ENCODE assay signal across 8 mouse cellular contexts in the genomic region with DNA sequence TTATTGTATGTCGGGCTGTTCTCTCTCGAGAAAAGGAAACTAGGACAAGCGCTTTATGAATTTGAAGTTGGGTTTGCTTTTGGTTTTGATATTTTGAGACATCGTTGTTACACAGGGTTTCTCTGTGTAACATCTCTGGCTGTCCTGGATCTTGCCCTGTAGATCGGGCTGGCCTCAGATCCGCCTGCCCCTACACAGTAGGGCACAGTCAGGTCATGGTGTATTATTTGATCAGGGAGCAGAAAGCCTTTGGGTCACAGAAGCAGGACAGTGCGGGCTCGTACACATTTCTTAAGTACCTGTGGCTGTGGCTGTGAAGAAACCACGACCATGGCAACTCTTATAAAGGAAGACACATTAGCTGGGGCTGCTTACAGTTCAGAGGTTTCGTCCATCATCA. TPM values are rescaled to one million over a fixed set of nuclear protein-coding genes. Genes with fewer than 3 reads are reported as not detected.
DNase-seq lines count a peak whose midpoint lies in the region; ATAC-seq and TF ChIP-seq lines count a peak whose summit lies in the region.

No protein-coding gene starts in this region.

- peak overlapping the region; percentile 71 for H3K4me2 ChIP-seq in lung, embryonic 16.5 days (ENCODE audit: low read depth, low read length)
- peak overlapping the region; percentile 52 for H3K4me2 ChIP-seq in limb, embryonic 11.5 days (ENCODE audit: low read depth, severe bottlenecking)

- H3K27me3 ChIP-seq in lung, embryonic 16.5 days (ENCODE audit: control insufficient read depth, insufficient read depth, low read depth, low read length): no peaks in the 10 kb centered on the region
- H3K27me3 ChIP-seq in limb, embryonic 11.5 days (ENCODE audit: control insufficient read depth, insufficient read depth, low read length): no peaks in the 10 kb centered on the region
- no peaks in the 10 kb centered on the region for H3K27me3 ChIP-seq in small intestine, adult 2 months (ENCODE audit: control insufficient read depth, insufficient read depth, low read length)

- DNase-seq in lung, postnatal 25 days (ENCODE audit: low spot score): no peak
- DNase-seq in limb, embryonic 11.5 days (ENCODE audit: low spot score): peak; percentile 20
- DNase-seq in retina, postnatal 1 day: no peak
- DNase-seq in kidney, postnatal 36 days: no peak
- no peak for DNase-seq in thymus, postnatal 4 days

- no peak overlapping the region for H3K27ac ChIP-seq in lung, embryonic 16.5 days (ENCODE audit: low read length)
- H3K27ac ChIP-seq in embryonic fibroblast, embryonic 13.5 days (ENCODE audit: insufficient read depth, low read length): no peak overlapping the region
- H3K27ac ChIP-seq in limb, embryonic 11.5 days (replicated peaks; ENCODE audit: low read depth, low read length): no peak overlapping the region
- no peak overlapping the region for H3K27ac ChIP-seq in small intestine, adult 2 months (ENCODE audit: insufficient read depth, low read depth, low read length)

- no peaks in the 10 kb centered on the region for H3K9me3 ChIP-seq in lung, embryonic 16.5 days (ENCODE audit: control insufficient read depth, low read length)
- no peaks in the 10 kb centered on the region for H3K9me3 ChIP-seq in limb, embryonic 11.5 days (ENCODE audit: control insufficient read depth, low read length)

- no peak for TF ChIP-seq CTCF in embryonic fibroblast, embryonic 13.5 days (IDR thresholded peaks at IDR 0.05; ENCODE audit: borderline replicate concordance, insufficient read depth, low read length)
- no peak for TF ChIP-seq CTCF in small intestine, adult 2 months (IDR thresholded peaks at IDR 0.05; ENCODE audit: extremely low read depth, insufficient read length, insufficient replicate concordance, low read depth, low read length)

- peak overlapping the region; percentile 91 for H3K4me3 ChIP-seq in lung, embryonic 16.5 days (ENCODE audit: low read length)
- peak overlapping the region; percentile 87 for H3K4me3 ChIP-seq in embryonic fibroblast, embryonic 13.5 days (ENCODE audit: insufficient read depth, low read length)
- peak overlapping the region; percentile 79 for H3K4me3 ChIP-seq in limb, embryonic 11.5 days (ENCODE audit: low read depth, low read length)
- peak overlapping the region; percentile 99 for H3K4me3 ChIP-seq in small intestine, adult 2 months (ENCODE audit: low read depth, low read length)

- ATAC-seq in lung, embryonic 16.5 days (ENCODE audit: low read depth): no peak
- ATAC-seq in limb, embryonic 11.5 days (ENCODE audit: insufficient number of reproducible peaks, low FRiP score, low TSS enrichment, low read depth): peak; percentile 64; the same call in 1 of the 2 replicates

- peaks cover 20% of the 10 kb centered on the region; the same call in 1 of the 2 replicates for H3K36me3 ChIP-seq in lung, embryonic 16.5 days (ENCODE audit: control insufficient read depth, insufficient read depth, low read length)
- peaks cover 5% of the 10 kb centered on the region for H3K36me3 ChIP-seq in limb, embryonic 11.5 days (ENCODE audit: control insufficient read depth, insufficient read depth, low read length)
- H3K36me3 ChIP-seq in small intestine, adult 2 months (ENCODE audit: control insufficient read depth, insufficient read depth, low read length): peaks cover 19% of the 10 kb centered on the region

- H3K9ac ChIP-seq in lung, embryonic 16.5 days (ENCODE audit: low read length): peak overlapping the region; percentile 89
- peak overlapping the region; percentile 66 for H3K9ac ChIP-seq in limb, embryonic 11.5 days (ENCODE audit: low read length)

- 14% methylated on average over 10 of the region's 10 CpGs for WGBS in lung, embryonic 16.5 days
- 33% methylated on average over 10 of the region's 10 CpGs for WGBS in limb, embryonic 11.5 days
- 9% methylated on average over 10 of the region's 10 CpGs for WGBS in small intestine, adult 2 months

- peaks cover 7% of the 10 kb centered on the region for H3K4me1 ChIP-seq in lung, embryonic 16.5 days (replicated peaks; ENCODE audit: control insufficient read depth, insufficient read depth, low read length)
- H3K4me1 ChIP-seq in embryonic fibroblast, embryonic 13.5 days (ENCODE audit: control insufficient read depth, insufficient read depth, low read length): no peaks in the 10 kb centered on the region
- H3K4me1 ChIP-seq in limb, embryonic 11.5 days (ENCODE audit: control insufficient read depth, insufficient read depth, low read length): peaks cover 3% of the 10 kb centered on the region; the same call in 1 of the 2 replicates
- H3K4me1 ChIP-seq in small intestine, adult 2 months (ENCODE audit: control insufficient read depth, insufficient read depth, insufficient read length, low read length): peaks cover 5% of the 10 kb centered on the region; the same call in 1 of the 2 replicates

- no peak for TF ChIP-seq POLR2A in embryonic fibroblast, embryonic 13.5 days (IDR thresholded peaks at IDR 0.05; ENCODE audit: low read depth, low read length)
- no peak for TF ChIP-seq POLR2A in small intestine, adult 2 months (IDR thresholded peaks at IDR 0.05; ENCODE audit: low read depth, low read length)

RNA-seq across cellular contexts. Expression of a gene that starts 0.7 kb away (rescaled TPM):
- polyA plus RNA-seq in lung, embryonic 16.5 days (2015; fragmentation: Nextera tagmentation; extraction: Ambion mirVana): 74.2 and 76.1 TPM in 2 replicates
- 78.7 and 107 TPM in 2 replicates for polyA plus RNA-seq in embryonic fibroblast, embryonic 13.5 days (2011; ENCODE audit: insufficient read length, low read depth, missing spikeins)
- polyA plus RNA-seq in limb, embryonic 11.5 days (2014; fragmentation: Nextera tagmentation; extraction: Ambion mirVana): 96.9 and 106 TPM in 2 replicates
- polyA plus RNA-seq in small intestine, adult 2 months (2012; rRNA removed): 9.2 and 14.6 TPM in 2 replicates

RNA-seq across cellular contexts. Expression of a gene that starts 36.4 kb away (rescaled TPM):
- polyA plus RNA-seq in lung, embryonic 16.5 days (2015; fragmentation: Nextera tagmentation; extraction: Ambion mirVana): 4.7 and 5.5 TPM in 2 replicates
- 1.7 and 1.9 TPM in 2 replicates for polyA plus RNA-seq in embryonic fibroblast, embryonic 13.5 days (2011; ENCODE audit: insufficient read length, low read depth, missing spikeins)
- 4.5 and 5.0 TPM in 2 replicates for polyA plus RNA-seq in limb, embryonic 11.5 days (2014; fragmentation: Nextera tagmentation; extraction: Ambion mirVana)
- polyA plus RNA-seq in small intestine, adult 2 months (2012; rRNA removed): 0.85 and 1.3 TPM in 2 replicates

RNA-seq across cellular contexts. Expression of a gene that starts 47.4 kb away (rescaled TPM):
- polyA plus RNA-seq in lung, embryonic 16.5 days (2015; fragmentation: Nextera tagmentation; extraction: Ambion mirVana): 50.0 and 55.1 TPM in 2 replicates
- 46.0 and 48.1 TPM in 2 replicates for polyA plus RNA-seq in embryonic fibroblast, embryonic 13.5 days (2011; ENCODE audit: insufficient read length, low read depth, missing spikeins)
- 93.4 and 95.6 TPM in 2 replicates for polyA plus RNA-seq in limb, embryonic 11.5 days (2014; fragmentation: Nextera tagmentation; extraction: Ambion mirVana)
- polyA plus RNA-seq in small intestine, adult 2 months (2012; rRNA removed): 3.2 and 9.2 TPM in 2 replicates

RNA-seq across cellular contexts. Expression of a gene that starts 47.5 kb away (rescaled TPM):
- polyA plus RNA-seq in lung, embryonic 16.5 days (2015; fragmentation: Nextera tagmentation; extraction: Ambion mirVana): 163 and 169 TPM in 2 replicates
- polyA plus RNA-seq in embryonic fibroblast, embryonic 13.5 days (2011; ENCODE audit: insufficient read length, low read depth, missing spikeins): 108 and 127 TPM in 2 replicates
- polyA plus RNA-seq in limb, embryonic 11.5 days (2014; fragmentation: Nextera tagmentation; extraction: Ambion mirVana): 230 and 231 TPM in 2 replicates
- polyA plus RNA-seq in small intestine, adult 2 months (2012; rRNA removed): 4.4 and 8.7 TPM in 2 replicates
